ENCODE assay signal across 8 mouse cellular contexts in genomic region chr6:53572979-53573710, GRCm38 (mm10).
DNase-seq lines count a peak whose midpoint lies in the region; ATAC-seq and TF ChIP-seq lines count a peak whose summit lies in the region.

No protein-coding gene starts in this region.

- ATAC-seq in heart, embryonic 12.5 days (ENCODE audit: insufficient number of reproducible peaks, low FRiP score), result peak; percentile 90
- peak; percentile 89 for ATAC-seq in kidney, postnatal 0 days (replicated peaks; ENCODE audit: low FRiP score, low read depth)
- peak; percentile 88 for ATAC-seq in midbrain, postnatal 0 days (ENCODE audit: low FRiP score)
- ATAC-seq in stomach, embryonic 15.5 days (ENCODE audit: insufficient read depth, low FRiP score, low read depth), result peak; percentile 92

- peak overlapping the region; percentile 89 for H3K27ac ChIP-seq in forebrain, embryonic 10.5 days
- peak overlapping the region; percentile 96 for H3K27ac ChIP-seq in heart, embryonic 12.5 days (ENCODE audit: poor library complexity, severe bottlenecking)
- no peak overlapping the region for H3K27ac ChIP-seq in kidney, postnatal 0 days
- H3K27ac ChIP-seq in midbrain, postnatal 0 days (ENCODE audit: low read depth, low read length), result peak overlapping the region; percentile 18; the same call in 1 of the 2 replicates
- H3K27ac ChIP-seq in stomach, embryonic 15.5 days, result peak overlapping the region; percentile 85

- peak overlapping the region; percentile 44 for H3K4me3 ChIP-seq in forebrain, embryonic 10.5 days
- peak overlapping the region; percentile 55 for H3K4me3 ChIP-seq in heart, embryonic 12.5 days
- peak overlapping the region; percentile 30 for H3K4me3 ChIP-seq in kidney, postnatal 0 days (replicated peaks; ENCODE audit: low read depth, low read length)
- H3K4me3 ChIP-seq in midbrain, postnatal 0 days (ENCODE audit: low read depth, low read length), result peak overlapping the region; percentile 26; the same call in 1 of the 2 replicates
- H3K4me3 ChIP-seq in stomach, embryonic 15.5 days (replicated peaks), result peak overlapping the region; percentile 42

- WGBS in forebrain, embryonic 10.5 days, result 6% methylated on average over 15 of the region's 16 CpGs
- WGBS in heart, embryonic 12.5 days, result 4% methylated on average over 15 of the region's 16 CpGs
- 9% methylated on average over 15 of the region's 16 CpGs for WGBS in kidney, postnatal 0 days
- WGBS in midbrain, postnatal 0 days, result 3% methylated on average over 15 of the region's 16 CpGs
- WGBS in stomach, embryonic 15.5 days, result 5% methylated on average over 15 of the region's 16 CpGs

- H3K9ac ChIP-seq in heart, embryonic 12.5 days, result peak overlapping the region; percentile 81
- no peak overlapping the region for H3K9ac ChIP-seq in kidney, postnatal 0 days (ENCODE audit: low read depth, low read length)
- no peak overlapping the region; the same call in 1 of the 2 replicates for H3K9ac ChIP-seq in midbrain, postnatal 0 days (replicated peaks; ENCODE audit: low read length, poor library complexity, severe bottlenecking)
- peak overlapping the region; percentile 17 for H3K9ac ChIP-seq in stomach, embryonic 15.5 days

- H3K4me1 ChIP-seq in forebrain, embryonic 10.5 days, result peaks cover 66% of the 10 kb centered on the region
- peaks cover 47% of the 10 kb centered on the region for H3K4me1 ChIP-seq in heart, embryonic 12.5 days (replicated peaks)
- H3K4me1 ChIP-seq in kidney, postnatal 0 days (replicated peaks; ENCODE audit: insufficient read depth, low read length), result 0 out of 2 replicates have a peak, but pooled peaks cover 3% of the 10 kb centered on the region
- no peaks in the 10 kb centered on the region for H3K4me1 ChIP-seq in midbrain, postnatal 0 days (ENCODE audit: insufficient read depth, low read length)
- H3K4me1 ChIP-seq in stomach, embryonic 15.5 days, result peaks cover 11% of the 10 kb centered on the region; the same call in 1 of the 2 replicates

- no peak for TF ChIP-seq CTCF in kidney, postnatal 0 days (IDR thresholded peaks at IDR 0.05; ENCODE audit: low read depth)
- no peak for TF ChIP-seq CTCF in midbrain, postnatal 0 days (IDR thresholded peaks at IDR 0.05)

- peak; percentile 14 to 19 for DNase-seq in thymus, adult 18-20 months
- DNase-seq in thymus, postnatal 14 days, result no peak
- peak; percentile 74 for DNase-seq in forebrain, embryonic 10.5 days (ENCODE audit: extremely low spot score, low spot score)
- peak; percentile 95 for DNase-seq in kidney, postnatal 0 days (ENCODE audit: low spot score)
- peak; percentile 38 for DNase-seq in liver
- DNase-seq in midbrain, postnatal 0 days (ENCODE audit: low spot score), result peak; percentile 94

- no peaks in the 10 kb centered on the region for H3K27me3 ChIP-seq in forebrain, embryonic 10.5 days (ENCODE audit: poor library complexity, severe bottlenecking)
- H3K27me3 ChIP-seq in heart, embryonic 12.5 days (replicated peaks), result no peaks in the 10 kb centered on the region
- peaks cover 6% of the 10 kb centered on the region; the same call in 1 of the 2 replicates for H3K27me3 ChIP-seq in kidney, postnatal 0 days (ENCODE audit: insufficient read depth, low read length)
- peaks cover 4% of the 10 kb centered on the region; the same call in 1 of the 2 replicates for H3K27me3 ChIP-seq in midbrain, postnatal 0 days (ENCODE audit: insufficient read depth, low read length)
- no peaks in the 10 kb centered on the region for H3K27me3 ChIP-seq in stomach, embryonic 15.5 days (replicated peaks)

- no peaks in the 10 kb centered on the region for H3K36me3 ChIP-seq in forebrain, embryonic 10.5 days (replicated peaks)
- peaks cover 5% of the 10 kb centered on the region; the same call in 1 of the 2 replicates for H3K36me3 ChIP-seq in heart, embryonic 12.5 days
- no peaks in the 10 kb centered on the region for H3K36me3 ChIP-seq in kidney, postnatal 0 days (ENCODE audit: insufficient read depth, low read length)
- H3K36me3 ChIP-seq in midbrain, postnatal 0 days (ENCODE audit: insufficient read depth, low read length), result no peaks in the 10 kb centered on the region
- no peaks in the 10 kb centered on the region for H3K36me3 ChIP-seq in stomach, embryonic 15.5 days

- H3K9me3 ChIP-seq in forebrain, embryonic 10.5 days, result no peaks in the 10 kb centered on the region
- H3K9me3 ChIP-seq in heart, embryonic 12.5 days (replicated peaks), result no peaks in the 10 kb centered on the region
- no peaks in the 10 kb centered on the region for H3K9me3 ChIP-seq in kidney, postnatal 0 days (replicated peaks; ENCODE audit: low read length)
- H3K9me3 ChIP-seq in midbrain, postnatal 0 days (ENCODE audit: low read length), result no peaks in the 10 kb centered on the region
- no peaks in the 10 kb centered on the region for H3K9me3 ChIP-seq in stomach, embryonic 15.5 days

- H3K4me2 ChIP-seq in heart, embryonic 12.5 days, result peak overlapping the region; percentile 73
- H3K4me2 ChIP-seq in kidney, postnatal 0 days (ENCODE audit: low read length), result peak overlapping the region; percentile 59
- peak overlapping the region; percentile 42 for H3K4me2 ChIP-seq in midbrain, postnatal 0 days (ENCODE audit: low read depth, low read length, poor library complexity, severe bottlenecking)
- peak overlapping the region; percentile 62 for H3K4me2 ChIP-seq in stomach, embryonic 15.5 days

Comparison
In these comparisons a context has a peak if more than half of its experiments do, and no peak if none do; other contexts are left out.
1. H3K9ac ChIP-seq: peak in heart, embryonic 12.5 days (single experiment) and stomach, embryonic 15.5 days (single experiment); none in kidney, postnatal 0 days (single experiment) and midbrain, postnatal 0 days (single experiment).
2. Peak in every context shown above with its lines, with median percentiles within 50 percentile points of each other: H3K4me3 ChIP-seq, ATAC-seq and H3K4me2 ChIP-seq.